Mouse (Mus musculus) forebrain, postnatal 0 days (tissue): ENCODE data around the gene Lrrc61. TPM values are rescaled to one million over a fixed set of nuclear protein-coding genes. Genes with fewer than 3 reads are reported as not detected.

ENCODE experiments used
- ATAC-seq: fragments of 200-750 bp; cut with Nextera tagmentation; 2 replicates; pipeline ENCODE4 v1.8.0; 2017; ENCODE audit warnings: mild to moderate bottlenecking, moderate library complexity
- DNase-seq: peaks from one replicate; pipeline ENCODE4 v3.0.0-alpha.2; 2015
- H3K27ac ChIP-seq: fragments of 300-500 bp; sonication (generic); 2 replicates; pipeline ENCODE4 v1.5.1; 2014; ENCODE audit warnings: low read depth, mild to moderate bottlenecking, antibody characterized with exemption, low read length, moderate library complexity, mixed read lengths
- H3K27me3 ChIP-seq: fragments of 300-500 bp; sonication (generic); 2 replicates; pipeline ENCODE4 v1.6.1; 2014; ENCODE audit warnings: mild to moderate bottlenecking, low read length, mixed read lengths; ENCODE audit not compliant: insufficient read depth
- H3K36me3 ChIP-seq: fragments of 300-500 bp; sonication (generic); 2 replicates; pipeline ENCODE4 v1.6.1; 2014; ENCODE audit warnings: mild to moderate bottlenecking, moderate library complexity; ENCODE audit not compliant: insufficient read depth
- H3K4me1 ChIP-seq: fragments of 300-500 bp; sonication (generic); 2 replicates; pipeline ENCODE4 v1.6.1; 2014; ENCODE audit warnings: antibody characterized with exemption; ENCODE audit not compliant: insufficient read depth
- H3K4me2 ChIP-seq: fragments of 300-500 bp; sonication (generic); 2 replicates; pipeline ENCODE4 v1.6.1; 2014; ENCODE audit warnings: low read depth, mild to moderate bottlenecking, moderate library complexity
- H3K4me3 ChIP-seq: fragments of 300-500 bp; sonication (generic); 2 replicates; pipeline ENCODE4 v1.5.1; 2014; ENCODE audit warnings: low read depth, low read length, mixed read lengths
- H3K9ac ChIP-seq: fragments of 300-500 bp; sonication (generic); 2 replicates; pipeline ENCODE4 v1.6.1; 2014; ENCODE audit warnings: mild to moderate bottlenecking
- H3K9me3 ChIP-seq: fragments of 300-500 bp; sonication (generic); 2 replicates; pipeline ENCODE4 v1.6.1; 2016; ENCODE audit warnings: low read length
- CTCF ChIP-seq: sonication (generic); IDR thresholded peaks from 2 replicates; pipeline ENCODE4 v1.5.1; 2016; ENCODE audit warnings: antibody characterized with exemption, control low read depth, low read depth
- WGBS: fragments of 180-500 bp; shearing (Covaris S2); extraction: QIAGEN DNeasy Blood & Tissue Kit; methylation state at CpG from one replicate; pipeline ENCODE4 v1.1.7; 2014; 5-methylcytosine and 5-hydroxymethylcytosine counted together
- polyA plus RNA-seq: library from polyadenylated mRNA; unstranded; fragments of >200 nt; fragmentation: Nextera tagmentation; extraction: Ambion mirVana; gene quantifications from 2 replicates; pipeline ENCODE4 v1.2.1, GENCODE M21; 2015
- total RNA-seq: library from RNA; depleted of rRNA; stranded (reverse); fragments of >200 nt; gene quantifications from 2 replicates; pipeline ENCODE4 v1.2.3, GENCODE M21; 2014

Lrrc61 gene
- total and polyA plus RNA-seq, 2 experiments from 2014 or later = 20.9 to 28.7 TPM

DNA sequence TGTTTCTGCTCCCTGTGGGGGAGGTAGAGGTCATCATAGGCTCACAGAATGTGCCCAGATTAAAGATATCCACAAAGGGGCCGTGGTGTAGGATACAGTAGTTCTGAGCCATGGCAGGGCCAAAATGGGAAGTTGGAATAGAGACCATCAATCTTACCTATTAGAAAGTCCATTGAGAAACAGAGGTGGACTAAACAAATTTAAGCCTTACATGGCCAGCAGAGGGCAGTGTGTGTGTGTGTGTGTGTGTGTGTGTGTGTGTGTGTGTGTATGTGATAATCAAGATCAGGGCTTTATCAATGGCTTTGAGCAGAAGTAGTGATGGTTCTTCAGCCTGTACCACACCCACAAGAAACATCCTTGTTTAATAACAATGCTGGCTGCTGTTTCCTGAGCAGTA, 8.3 kb upstream of the Lrrc61 start:
- Histone ChIP-seq H3K27ac (no peak overlapping the region), H3K4me3 (no peak overlapping the region), H3K36me3 (peaks cover 16% of the 10 kb centered on the region), H3K9ac (no peak overlapping the region), H3K9me3 (no peaks in the 10 kb centered on the region), H3K4me2 (no peak overlapping the region), H3K27me3 (no peaks in the 10 kb centered on the region), H3K4me1 (no peaks in the 10 kb centered on the region)
- ATAC-seq (0 out of 2 replicates have a peak, but pooled peaks have one; percentile 10), DNase-seq (peak; percentile 41)
- TF ChIP-seq CTCF = peak; percentile 71
- WGBS = 56% methylated on average over 1 of the region's 1 CpGs

GRCm38 (mm10) chr6:48546858-48547257, 7.7 kb upstream of the Lrrc61 start:
- H3K36me3 ChIP-seq = peaks cover 11% of the 10 kb centered on the region; the same call in 1 of the 2 replicates
- H3K4me1 ChIP-seq = no peaks in the 10 kb centered on the region
- H3K9ac ChIP-seq = no peak overlapping the region
- no peak for TF ChIP-seq CTCF
- H3K27ac ChIP-seq = no peak overlapping the region
- no peaks in the 10 kb centered on the region for H3K9me3 ChIP-seq
- no peak overlapping the region for H3K4me3 ChIP-seq
- WGBS = 83% methylated on average over 4 of the region's 4 CpGs
- DNase-seq (no peak), ATAC-seq (no peak)
- H3K4me2 ChIP-seq = no peak overlapping the region
- no peaks in the 10 kb centered on the region for H3K27me3 ChIP-seq

- Histone ChIP-seq H3K4me1 (no peaks in the 10 kb centered on the region), H3K27ac (no peak overlapping the region), H3K9ac (no peak overlapping the region), H3K36me3 (0 out of 2 replicates have a peak, but pooled peaks cover under 1% of the 10 kb centered on the region), H3K27me3 (no peaks in the 10 kb centered on the region), H3K4me3 (no peak overlapping the region), H3K4me2 (no peak overlapping the region), H3K9me3 (no peaks in the 10 kb centered on the region)
- DNase-seq (no peak), ATAC-seq (no peak)
- WGBS = 91% methylated on average over 6 of the region's 6 CpGs
- TF ChIP-seq CTCF = no peak
These were observed 6.3 kb upstream of the Lrrc61 start for GRCm38 (mm10) chr6:48548314-48548713.

- ATAC-seq (no peak), DNase-seq (no peak)
- Histone ChIP-seq H3K27me3 (no peaks in the 10 kb centered on the region), H3K4me3 (no peak overlapping the region), H3K27ac (no peak overlapping the region), H3K4me2 (no peak overlapping the region), H3K36me3 (no peaks in the 10 kb centered on the region), H3K9me3 (no peaks in the 10 kb centered on the region), H3K4me1 (peaks cover 14% of the 10 kb centered on the region), H3K9ac (no peak overlapping the region)
- WGBS = 79% methylated on average over 4 of the region's 4 CpGs
- no peak for TF ChIP-seq CTCF
These were observed 1.7 kb upstream of the Lrrc61 start for GRCm38 (mm10) chr6:48552918-48553317.

GRCm38 (mm10) chr6:48553819-48554218, 777 bp upstream of the Lrrc61 start:
- Histone ChIP-seq H3K9me3 (no peaks in the 10 kb centered on the region), H3K4me2 (peak overlapping the region; percentile 67), H3K36me3 (no peaks in the 10 kb centered on the region), H3K27ac (peak overlapping the region; percentile 98), H3K4me1 (peaks cover 14% of the 10 kb centered on the region), H3K27me3 (no peaks in the 10 kb centered on the region), H3K4me3 (peak overlapping the region; percentile 47), H3K9ac (peak overlapping the region; percentile 77)
- no peak for DNase-seq
- WGBS = 70% methylated on average over 4 of the region's 4 CpGs
- TF ChIP-seq CTCF = no peak
- ATAC-seq = peak; percentile 15; the same call in 1 of the 2 replicates

DNA sequence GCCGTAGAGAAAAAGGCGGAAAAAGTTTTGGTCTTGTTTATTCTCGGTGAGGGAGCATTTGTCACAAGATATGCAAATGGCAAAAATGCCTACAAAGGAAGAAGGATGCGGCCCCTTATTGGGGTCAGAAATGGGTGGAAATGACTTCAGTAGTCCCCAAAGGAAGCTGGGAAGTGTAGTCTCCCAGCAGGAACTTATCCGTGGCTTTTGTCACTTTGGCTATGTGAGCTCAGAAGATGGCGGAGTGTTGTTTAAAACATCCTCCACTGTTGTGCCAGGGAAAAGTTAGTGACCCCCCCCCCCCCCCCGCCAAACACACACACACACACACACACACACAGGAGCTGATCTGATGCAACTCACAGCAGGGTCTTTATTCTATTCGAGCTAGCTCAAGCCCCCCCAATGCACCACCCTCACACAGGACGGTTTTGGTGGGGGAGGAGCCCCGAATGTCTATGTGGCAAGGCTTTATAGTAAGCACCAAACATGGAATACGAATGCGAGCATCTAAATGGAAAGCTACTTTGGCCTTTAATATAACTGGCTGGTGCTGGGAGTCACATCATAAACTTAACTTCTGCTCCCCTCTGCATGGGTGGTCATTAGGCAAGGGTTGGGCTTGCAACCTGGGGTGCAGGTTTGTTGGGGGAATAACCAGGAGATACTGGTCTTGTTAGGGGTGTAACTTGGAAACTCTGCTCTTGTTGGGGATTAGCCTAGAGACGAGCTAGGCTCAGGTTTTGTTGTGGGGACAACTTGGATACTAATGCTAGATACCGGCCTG, 701 bp downstream of the Lrrc61 start:
- Histone ChIP-seq H3K4me2 (peak overlapping the region; percentile 67), H3K4me1 (peaks cover 14% of the 10 kb centered on the region), H3K36me3 (0 out of 2 replicates have a peak, but pooled peaks cover under 1% of the 10 kb centered on the region), H3K27ac (peak overlapping the region; percentile 98), H3K27me3 (no peaks in the 10 kb centered on the region), H3K4me3 (peak overlapping the region; percentile 47), H3K9me3 (no peaks in the 10 kb centered on the region), H3K9ac (peak overlapping the region; percentile 77)
- ATAC-seq = peak; percentile 87
- 23% methylated on average over 14 of the region's 14 CpGs for WGBS
- peak; percentile 90 for DNase-seq
- no peak for TF ChIP-seq CTCF

DNA sequence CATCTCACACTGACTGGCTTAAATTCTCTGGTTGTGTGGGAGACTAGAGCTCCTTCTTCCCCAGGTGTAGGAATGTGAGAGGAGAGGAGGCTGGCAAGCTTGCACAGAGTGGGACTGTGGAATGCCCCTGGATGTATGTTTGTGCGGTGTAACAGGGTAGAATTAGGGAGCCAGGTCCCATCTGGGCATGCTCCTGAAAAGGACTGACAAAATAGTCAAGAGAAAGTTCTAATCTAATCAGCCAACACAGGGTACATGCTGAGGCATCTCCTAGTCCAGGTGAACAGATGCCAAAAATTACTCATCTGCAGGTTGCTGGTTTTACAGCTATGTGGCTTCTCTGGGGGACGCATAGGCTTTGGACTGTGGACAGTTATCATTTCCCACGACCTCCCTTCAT, 1.4 kb downstream of the Lrrc61 start:
- Histone ChIP-seq H3K4me2 (peak overlapping the region; percentile 67; the same call in 1 of the 2 replicates), H3K27me3 (no peaks in the 10 kb centered on the region), H3K9ac (no peak overlapping the region), H3K9me3 (no peaks in the 10 kb centered on the region), H3K4me1 (peaks cover 14% of the 10 kb centered on the region), H3K36me3 (0 out of 2 replicates have a peak, but pooled peaks cover 3% of the 10 kb centered on the region), H3K4me3 (no peak overlapping the region), H3K27ac (no peak overlapping the region)
- DNase-seq (no peak), ATAC-seq (no peak)
- TF ChIP-seq CTCF = no peak
- 96% methylated on average over 3 of the region's 3 CpGs for WGBS
